Mouse (Mus musculus): Measurements from ENCODE around the gene Mettl24. TPM values are rescaled to one million over a fixed set of nuclear protein-coding genes. Genes with fewer than 3 reads are reported as not detected.

Mettl24 gene
- 0.17 TPM in 1 of 2 replicates, not detected in the other for polyA plus RNA-seq (2012; ENCODE audit: low replicate concordance)

DNA sequence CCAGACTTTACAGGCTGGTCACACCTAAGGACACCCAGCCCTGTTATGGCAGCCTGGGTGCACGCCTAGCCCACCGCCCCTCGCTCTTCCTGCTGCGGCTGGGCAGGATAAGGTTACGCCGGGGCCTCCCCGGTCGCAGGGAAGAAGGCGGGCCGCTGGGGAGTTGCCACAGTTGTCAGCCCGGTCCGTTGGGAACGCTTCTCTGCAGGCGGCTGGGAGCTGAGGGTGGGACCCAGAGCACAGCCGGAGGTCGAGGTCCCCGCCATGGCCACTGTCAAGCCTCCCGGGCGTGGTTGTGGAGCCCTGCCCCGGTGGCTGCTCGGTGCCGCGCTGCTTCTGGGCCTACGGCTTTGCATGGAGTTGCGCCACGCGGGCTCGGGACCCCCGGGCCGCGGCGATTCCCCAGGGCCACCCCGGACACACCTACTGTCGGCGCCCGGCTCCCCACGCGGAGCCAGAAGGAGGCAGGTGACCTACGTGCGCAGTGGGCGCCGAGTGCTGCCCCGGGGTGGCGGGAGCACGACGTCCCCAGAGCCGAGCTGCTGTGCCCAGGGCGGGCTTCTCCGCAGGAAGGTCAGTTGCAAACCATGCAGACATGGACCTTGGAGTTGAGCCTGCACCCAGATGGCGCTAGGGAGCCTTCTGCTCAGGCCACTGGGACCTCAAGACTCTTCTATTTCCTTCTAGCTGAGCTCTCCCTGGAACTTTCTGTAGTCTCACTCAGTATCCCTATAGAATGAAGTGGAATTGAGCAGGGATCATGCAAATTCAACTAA is at the start of gene Mettl24:
TSS of gene Mettl24 (plus strand) at position 191 of the 776 bp plus-strand sequence.

Other genes with a start within 250 kb of the Mettl24 start
- not detected in 2 replicates for gene Slc22a16, start 112.9 kb upstream of the Mettl24 start, polyA plus RNA-seq (2012; ENCODE audit: low replicate concordance)
- 0.06 and 0.09 TPM in 2 replicates for gene Ddo, start 53.3 kb upstream of the Mettl24 start, polyA plus RNA-seq (2012; ENCODE audit: low replicate concordance)
- gene Cdc40, start 200.0 kb downstream of the Mettl24 start, polyA plus RNA-seq (2012; ENCODE audit: low replicate concordance) = 1.9 and 17.0 TPM in 2 replicates
- 0.10 TPM in 1 of 2 replicates, not detected in the other for gene Wasf1, start 200.2 kb downstream of the Mettl24 start, polyA plus RNA-seq (2012; ENCODE audit: low replicate concordance)

All from hematopoietic multipotent progenitor cell, adult 10-12 weeks (in vitro differentiated cells).